Mouse (Mus musculus) ES-Bruce4 (cell line): ENCODE results near the gene Ube2f.

Experiments used
- CTCF ChIP-seq: IDR thresholded peaks from one replicate; pipeline ENCODE4 v1.8.1; 2011; ENCODE audit warnings: low read depth, low read length
- POLR2A ChIP-seq: IDR thresholded peaks from one replicate; pipeline ENCODE4 v1.8.1; 2011; ENCODE audit warnings: low read length; ENCODE audit not compliant: insufficient read depth

DNA sequence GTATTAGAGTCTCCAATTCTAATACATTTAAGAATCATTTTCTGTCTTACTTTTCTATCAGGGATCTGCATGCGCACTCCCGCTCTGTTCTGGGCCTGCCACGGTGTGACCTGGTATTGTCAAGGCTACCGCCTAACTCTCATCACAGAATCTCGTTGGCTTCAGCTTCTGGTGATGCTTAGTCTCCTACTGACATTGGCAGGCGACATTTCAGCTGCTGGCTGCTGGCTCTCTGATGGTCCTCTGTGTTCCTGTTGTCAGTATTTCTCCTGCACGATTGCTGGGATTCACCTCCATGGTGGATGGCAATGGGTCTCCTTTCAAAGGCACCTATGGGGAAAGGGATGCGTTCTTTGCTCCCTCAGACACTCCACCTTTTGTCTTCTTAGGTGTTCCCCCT lies 43.8 kb upstream of the Ube2f start:
- TF ChIP-seq CTCF: no peak
- no peak for TF ChIP-seq POLR2A
